Mouse (Mus musculus) embryonic facial prominence, embryonic 14.5 days (tissue): ENCODE results near the gene Hoxc8. TPM values are rescaled to one million over a fixed set of nuclear protein-coding genes. Genes with fewer than 3 reads are reported as not detected.

Experiments used
- ATAC-seq: fragments of 200-750 bp; cut with Nextera tagmentation; 2 replicates; pipeline ENCODE4 v1.8.0; 2017; ENCODE audit warnings: low read depth, moderate number of reproducible peaks, moderate TSS enrichment
- DNase-seq: peaks from one replicate; pipeline ENCODE4 v3.0.0-alpha.2; 2015; ENCODE audit warnings: low spot score
- H3K27ac ChIP-seq: fragments of 300-500 bp; sonication (generic); replicated peaks from 2 replicates; pipeline ENCODE4 v1.5.1; 2014; ENCODE audit warnings: low read depth, mild to moderate bottlenecking, low read length, moderate library complexity
- H3K27me3 ChIP-seq: fragments of 300-500 bp; sonication (generic); replicated peaks from 2 replicates; pipeline ENCODE4 v1.6.1; 2014; ENCODE audit warnings: low read length; ENCODE audit not compliant: control insufficient read depth, insufficient read depth
- H3K36me3 ChIP-seq: fragments of 300-500 bp; sonication (generic); 2 replicates; pipeline ENCODE4 v1.6.1; 2014; ENCODE audit warnings: low read length, mixed read lengths; ENCODE audit not compliant: control insufficient read depth, insufficient read depth
- H3K4me1 ChIP-seq: fragments of 300-500 bp; sonication (generic); 2 replicates; pipeline ENCODE4 v1.6.1; 2014; ENCODE audit warnings: antibody characterized with exemption, low read length; ENCODE audit not compliant: control insufficient read depth, insufficient read depth
- H3K4me2 ChIP-seq: fragments of 300-500 bp; sonication (generic); 2 replicates; pipeline ENCODE4 v1.6.1; 2014; ENCODE audit warnings: low read depth, mild to moderate bottlenecking, low read length, moderate library complexity, mixed read lengths
- H3K4me3 ChIP-seq: fragments of 300-500 bp; sonication (generic); 2 replicates; pipeline ENCODE4 v1.5.1; 2014; ENCODE audit warnings: low read depth, mild to moderate bottlenecking, low read length
- H3K9ac ChIP-seq: fragments of 300-500 bp; sonication (generic); 2 replicates; pipeline ENCODE4 v1.6.1; 2014; ENCODE audit warnings: low read depth, mild to moderate bottlenecking, low read length, moderate library complexity, mixed read lengths
- H3K9me3 ChIP-seq: fragments of 300-500 bp; sonication (generic); 2 replicates; pipeline ENCODE4 v1.6.1; 2016; ENCODE audit warnings: low read length; ENCODE audit not compliant: control insufficient read depth
- WGBS: fragments of 180-500 bp; shearing (Covaris S2); extraction: QIAGEN DNeasy Blood & Tissue Kit; methylation state at CpG from one replicate; pipeline ENCODE4 v1.1.7; 2014; 5-methylcytosine and 5-hydroxymethylcytosine counted together
- polyA plus RNA-seq: library from polyadenylated mRNA; unstranded; fragments of >200 nt; fragmentation: Nextera tagmentation; extraction: Ambion mirVana; gene quantifications from 2 replicates; pipeline ENCODE4 v1.2.1, GENCODE M21; 2014

The Hoxc8 gene
- polyA plus RNA-seq, 1 experiment from 2014 or later = not detected

- Histone ChIP-seq H3K4me3 (no peak overlapping the region), H3K9me3 (no peaks in the 10 kb centered on the region)
- no peak for DNase-seq
These were observed 37.1 kb downstream of the Hoxc8 start for GRCm38 (mm10) chr15:103027266-103028235.

DNA sequence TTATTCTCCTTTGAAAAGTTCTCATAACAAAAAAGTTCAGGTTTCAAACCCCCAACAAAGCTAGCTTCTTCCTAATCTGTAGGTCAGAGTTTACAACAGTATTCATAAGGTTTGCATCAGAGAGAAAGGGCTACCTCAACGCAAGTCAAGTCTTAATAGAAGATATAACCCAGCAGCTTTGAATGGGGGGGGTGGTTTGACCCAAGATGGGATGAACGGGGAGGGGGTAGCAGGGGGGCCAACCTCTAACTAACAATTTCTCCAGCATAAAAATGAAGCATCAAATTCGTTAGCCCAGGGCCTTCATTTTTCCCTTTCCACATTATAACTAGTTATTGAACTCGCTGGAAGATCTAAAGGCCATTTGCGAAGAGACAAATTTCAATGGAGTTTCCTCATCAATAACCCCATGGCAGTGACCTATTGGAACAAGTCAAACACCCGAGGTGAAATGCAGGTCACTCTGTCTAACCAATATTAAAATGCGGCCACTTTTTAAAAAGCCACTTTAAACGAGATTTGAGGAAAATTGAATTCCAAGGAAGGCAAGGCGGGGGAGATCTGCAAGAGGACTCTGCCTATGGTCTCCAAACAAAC, 38.6 kb downstream of the Hoxc8 start:
- Histone ChIP-seq H3K9me3 (no peaks in the 10 kb centered on the region), H3K9ac (no peak overlapping the region), H3K36me3 (no peaks in the 10 kb centered on the region), H3K4me3 (no peak overlapping the region), H3K4me1 (no peaks in the 10 kb centered on the region), H3K27ac (no peak overlapping the region), H3K27me3 (peaks cover 99% of the 10 kb centered on the region), H3K4me2 (no peak overlapping the region)
- ATAC-seq (no peak), DNase-seq (no peak)
- 15% methylated on average over 9 of the region's 9 CpGs for WGBS

More at GRCm38 (mm10) chr15:103027266-103028235, 37.1 kb downstream of the Hoxc8 start:
- WGBS = 2% methylated on average over 40 of the region's 43 CpGs
- Histone ChIP-seq H3K27ac (no peak overlapping the region), H3K36me3 (no peaks in the 10 kb centered on the region), H3K4me1 (no peaks in the 10 kb centered on the region), H3K9ac (no peak overlapping the region), H3K27me3 (peaks cover 99% of the 10 kb centered on the region), H3K4me2 (peak overlapping the region; percentile 23; the same call in 1 of the 2 replicates)
- no peak for ATAC-seq

- Histone ChIP-seq H3K9ac (no peak overlapping the region), H3K27ac (no peak overlapping the region), H3K4me1 (no peaks in the 10 kb centered on the region), H3K9me3 (no peaks in the 10 kb centered on the region), H3K27me3 (peaks cover 99% of the 10 kb centered on the region), H3K4me3 (no peak overlapping the region), H3K36me3 (no peaks in the 10 kb centered on the region), H3K4me2 (no peak overlapping the region)
- ATAC-seq (no peak), DNase-seq (no peak)
- WGBS = 10% methylated on average over 8 of the region's 8 CpGs
These were observed 39.7 kb downstream of the Hoxc8 start for GRCm38 (mm10) chr15:103030142-103030541.

DNA sequence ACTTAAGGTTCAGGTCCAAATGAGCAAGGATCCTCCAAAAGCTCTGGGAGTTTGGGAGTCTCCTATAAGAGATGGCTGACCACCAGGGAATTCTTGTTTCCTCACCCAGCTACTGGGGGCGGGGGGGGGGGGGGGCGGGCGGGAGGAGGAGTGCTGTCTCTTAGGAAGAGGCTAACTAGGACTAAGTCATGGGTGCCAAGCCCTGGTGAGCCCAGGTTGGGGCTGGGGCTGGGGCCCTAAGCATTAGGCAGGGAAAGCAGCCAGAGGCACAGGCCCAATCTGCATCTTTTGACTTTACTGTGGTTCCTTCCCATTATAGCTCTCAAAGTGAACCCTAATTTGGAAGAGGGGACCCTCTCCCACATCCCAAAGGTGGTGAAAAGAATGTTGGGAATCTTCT, 41.8 kb downstream of the Hoxc8 start:
- DNase-seq (no peak), ATAC-seq (no peak)
- WGBS = no CpG with 5 or more reads among the region's 3 CpGs

DNA sequence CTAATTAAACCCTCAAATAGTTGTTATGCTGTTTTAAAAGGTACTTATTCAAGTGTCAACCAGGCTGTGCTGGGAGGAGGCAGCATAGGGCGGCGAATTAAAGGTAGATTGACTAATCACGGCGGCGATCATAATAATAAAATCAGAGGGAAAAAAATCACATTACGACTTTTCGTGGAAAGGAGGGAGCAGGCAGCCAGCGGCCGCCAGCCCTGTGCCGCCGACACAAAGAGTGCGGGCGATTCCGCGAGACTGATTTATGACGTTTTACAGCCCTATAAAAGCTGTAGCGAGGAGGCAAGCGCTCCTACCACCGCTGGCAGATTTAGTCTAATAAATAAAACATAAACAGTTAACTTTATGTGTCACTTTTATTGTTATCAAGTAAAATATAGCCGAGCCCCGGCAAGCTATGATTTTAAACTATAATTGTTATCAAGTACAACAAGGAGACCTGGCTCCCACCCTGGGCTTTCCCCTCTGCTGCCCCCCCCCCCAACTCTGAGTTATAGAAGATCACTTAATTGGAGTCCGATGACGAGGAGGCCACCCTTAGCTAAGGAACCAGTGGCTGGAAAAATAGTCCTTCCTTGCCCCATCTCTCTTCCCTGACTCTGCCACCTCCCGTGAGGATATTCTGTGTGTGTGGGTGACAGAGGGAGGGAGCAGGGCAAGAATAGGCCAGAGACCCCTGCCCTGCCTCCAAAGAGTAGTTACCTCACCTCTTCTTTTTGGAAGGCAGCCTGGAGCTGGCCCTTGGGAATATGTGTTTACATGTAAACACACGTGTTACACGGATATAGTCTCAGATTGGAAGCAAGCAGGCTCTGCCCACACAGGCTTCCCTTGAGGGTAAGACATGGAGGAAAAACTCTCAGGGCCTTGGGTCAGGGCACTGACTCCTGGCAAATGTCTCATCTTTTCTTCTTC, 42.5 kb downstream of the Hoxc8 start:
- ATAC-seq = no peak
- Histone ChIP-seq H3K4me2 (no peak overlapping the region), H3K4me3 (no peak overlapping the region), H3K9me3 (no peaks in the 10 kb centered on the region), H3K36me3 (no peaks in the 10 kb centered on the region), H3K9ac (no peak overlapping the region), H3K4me1 (no peaks in the 10 kb centered on the region), H3K27me3 (peaks cover 99% of the 10 kb centered on the region), H3K27ac (no peak overlapping the region)
- 2% methylated on average over 26 of the region's 26 CpGs for WGBS
- no peak for DNase-seq

More for the DNA sequence above, 41.8 kb downstream of the Hoxc8 start:
- Histone ChIP-seq H3K27ac (no peak overlapping the region), H3K4me1 (no peaks in the 10 kb centered on the region), H3K4me3 (no peak overlapping the region), H3K36me3 (no peaks in the 10 kb centered on the region), H3K9ac (no peak overlapping the region), H3K9me3 (no peaks in the 10 kb centered on the region), H3K27me3 (peaks cover 99% of the 10 kb centered on the region), H3K4me2 (no peak overlapping the region)

DNA sequence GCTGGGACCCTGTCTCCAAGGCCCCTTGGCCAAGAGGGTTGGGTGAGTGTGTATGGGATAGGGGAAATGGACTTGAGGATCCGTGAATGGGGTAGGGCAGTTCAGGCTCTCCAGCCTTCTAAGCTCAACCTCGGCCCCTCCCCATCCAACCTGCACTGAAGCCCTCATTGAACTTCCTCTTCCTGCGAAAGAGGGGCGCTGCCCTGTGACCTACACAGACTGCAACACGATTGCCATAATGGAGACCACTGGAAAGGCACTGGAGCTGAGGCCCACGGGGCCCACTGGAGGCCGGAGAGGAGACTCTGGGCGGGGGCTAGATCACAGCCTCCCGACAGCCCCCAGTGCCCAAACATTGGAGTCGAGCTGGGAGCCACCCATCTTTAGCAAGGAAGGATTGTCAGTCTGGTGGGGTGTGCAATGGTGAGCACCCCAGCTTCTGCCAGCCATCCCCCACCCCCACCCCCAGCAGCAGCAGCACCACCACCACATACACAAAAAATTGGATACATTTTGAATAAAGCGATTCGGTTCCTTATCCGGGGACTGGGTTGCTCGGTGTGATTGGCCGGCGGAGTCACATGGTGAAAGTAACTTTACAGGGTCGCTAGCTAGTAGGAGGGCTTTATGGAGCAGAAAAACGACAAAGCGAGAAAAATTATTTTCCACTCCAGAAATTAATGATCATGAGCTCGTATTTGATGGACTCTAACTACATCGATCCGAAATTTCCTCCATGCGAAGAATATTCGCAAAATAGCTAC, 43.8 kb downstream of the Hoxc8 start:
- Histone ChIP-seq H3K9me3 (no peaks in the 10 kb centered on the region), H3K27ac (no peak overlapping the region), H3K4me3 (peak overlapping the region; percentile 27), H3K36me3 (no peaks in the 10 kb centered on the region), H3K4me1 (no peaks in the 10 kb centered on the region), H3K4me2 (peak overlapping the region; percentile 46), H3K27me3 (peaks cover 99% of the 10 kb centered on the region), H3K9ac (no peak overlapping the region)
- DNase-seq = no peak
- ATAC-seq = peak; percentile 62; the same call in 1 of the 2 replicates
- WGBS = 1% methylated on average over 24 of the region's 24 CpGs

GRCm38 (mm10) chr15:103034807-103035547, 44.6 kb downstream of the Hoxc8 start:
- H3K27me3 ChIP-seq = peaks cover 99% of the 10 kb centered on the region
- no peaks in the 10 kb centered on the region for H3K4me1 ChIP-seq
- no peaks in the 10 kb centered on the region for H3K9me3 ChIP-seq
- ATAC-seq (no peak), DNase-seq (no peak)
- no peaks in the 10 kb centered on the region for H3K36me3 ChIP-seq
- WGBS = under 1% methylated on average over 28 of the region's 34 CpGs
- no peak overlapping the region for H3K27ac ChIP-seq
- peak overlapping the region; percentile 46 for H3K4me2 ChIP-seq
- no peak overlapping the region for H3K9ac ChIP-seq
- peak overlapping the region; percentile 27 for H3K4me3 ChIP-seq
